Mouse (Mus musculus) olfactory bulb, adult 2 months (tissue): ENCODE results near the gene Il2rb.

Experiments
- CTCF ChIP-seq: fragments of 200-500 bp; IDR thresholded peaks from 2 replicates; pipeline ENCODE4 v1.5.1; 2012; ENCODE audit warnings: low read depth, mild to moderate bottlenecking, low read length, moderate library complexity; ENCODE audit not compliant: insufficient read depth
- POLR2A ChIP-seq: fragments of 200-500 bp; IDR thresholded peaks from 2 replicates; pipeline ENCODE4 v1.6.1; 2012; ENCODE audit warnings: mild to moderate bottlenecking, low read depth, low read length, moderate library complexity; ENCODE audit not compliant: insufficient read depth

DNA sequence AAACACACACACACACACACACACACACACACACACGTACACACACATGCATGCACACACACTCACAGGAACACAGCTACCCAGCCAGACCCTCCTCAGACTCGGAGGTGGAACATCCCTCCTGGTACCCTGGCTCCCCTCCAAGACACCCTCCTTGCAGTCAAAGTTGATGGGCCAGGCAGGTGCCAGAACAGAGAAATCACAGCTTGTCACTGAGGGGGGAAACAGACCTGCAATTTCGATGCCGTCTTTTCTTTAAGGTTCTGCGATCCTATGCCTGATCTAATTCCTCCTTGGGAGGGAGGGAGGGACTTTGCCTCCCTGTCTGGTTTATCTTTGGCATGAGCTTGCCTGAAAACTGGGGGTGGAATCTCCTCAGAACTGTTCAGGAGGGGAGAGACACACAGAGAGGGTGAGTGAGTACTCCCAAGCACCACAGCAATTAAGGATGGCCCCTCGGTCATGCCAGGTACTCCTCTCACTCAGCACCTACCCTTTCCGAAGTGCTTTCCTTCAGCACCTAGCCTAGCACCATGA lies 47.8 kb upstream of the Il2rb start:
- TF ChIP-seq POLR2A (no peak), CTCF (no peak)
